Mouse (Mus musculus) brain, embryonic 14.5 days (tissue): ENCODE data around the gene Ly6c2. TPM values are rescaled to one million over a fixed set of nuclear protein-coding genes. Genes with fewer than 3 reads are reported as not detected.
A peak's percentile ranks its signal among the peaks of the same experiment; 100 is the strongest.
"Not testable (repeated sequence)": the region's sequence is repeated elsewhere in the genome, so short reads cannot be mapped to it uniquely, and the experiment has no call there.

ENCODE experiments used
- DNase-seq: peaks from one replicate; pipeline ENCODE4 v3.0.0-alpha.2; 2011; ENCODE audit warnings: low read depth
- CTCF ChIP-seq: fragments of 200-500 bp; IDR thresholded peaks from 2 replicates; pipeline ENCODE4 v1.5.1; 2012; ENCODE audit warnings: inconsistent platforms, mild to moderate bottlenecking, moderate library complexity, borderline replicate concordance; ENCODE audit not compliant: insufficient read depth, insufficient read length; ENCODE audit errors: extremely low read depth
- POLR2A ChIP-seq: fragments of 200-500 bp; IDR thresholded peaks from 2 replicates; pipeline ENCODE4 v1.6.1; 2012; ENCODE audit warnings: mild to moderate bottlenecking, inconsistent platforms, borderline replicate concordance; ENCODE audit not compliant: poor library complexity, insufficient read depth, insufficient read length, severe bottlenecking; ENCODE audit errors: extremely low read depth
- polyA plus RNA-seq: library from polyadenylated mRNA; depleted of rRNA; stranded (reverse); fragments of >200 nt; gene quantifications from 2 replicates; pipeline ENCODE4 v1.2.3, GENCODE M21; 2012; rRNA removed

The Ly6c2 gene
- polyA plus RNA-seq: 0.22 and 0.23 TPM in 2 replicates

DNA sequence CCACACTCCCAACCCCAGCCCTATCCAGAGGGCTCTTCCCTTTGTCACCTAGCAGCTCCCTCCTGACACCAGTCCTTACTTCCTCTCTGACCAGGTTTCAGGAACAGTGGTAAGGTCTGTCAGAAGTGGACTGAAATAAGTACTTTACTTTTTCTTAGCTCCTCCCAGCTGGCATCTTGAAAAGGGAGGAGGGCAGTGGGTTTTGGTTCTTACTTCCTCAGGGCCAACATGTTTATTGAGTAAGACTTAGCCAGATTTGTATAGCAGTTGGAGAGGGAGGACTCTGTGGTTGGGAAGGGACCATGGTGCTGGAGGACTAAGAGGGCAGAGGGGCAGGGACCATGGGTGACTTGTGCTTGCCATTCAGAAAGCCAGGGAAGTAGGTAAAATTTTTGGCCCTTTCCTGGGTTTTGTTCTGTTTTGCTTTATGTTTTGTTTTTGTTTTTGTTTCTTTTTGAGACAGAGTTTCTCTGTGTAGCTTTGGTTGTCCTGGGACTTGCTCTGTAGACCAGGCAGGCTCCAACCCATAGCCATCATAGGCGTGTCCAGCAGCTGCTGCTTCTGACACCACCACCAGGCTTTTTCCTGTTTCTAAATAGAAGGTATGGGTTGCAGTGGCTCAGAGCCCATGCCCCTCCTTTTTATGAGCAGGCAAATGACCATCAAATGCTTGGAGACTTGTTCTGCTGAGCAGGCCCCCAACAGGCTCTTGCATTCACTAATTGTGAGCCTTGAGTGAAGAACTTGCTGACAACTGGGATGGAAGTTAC is at the start of gene Ly6c2:
Gene Ly6c2 (minus strand): TSS at position 110 of the 770 bp plus-strand sequence.
- not testable (repeated sequence) for DNase-seq

DNA sequence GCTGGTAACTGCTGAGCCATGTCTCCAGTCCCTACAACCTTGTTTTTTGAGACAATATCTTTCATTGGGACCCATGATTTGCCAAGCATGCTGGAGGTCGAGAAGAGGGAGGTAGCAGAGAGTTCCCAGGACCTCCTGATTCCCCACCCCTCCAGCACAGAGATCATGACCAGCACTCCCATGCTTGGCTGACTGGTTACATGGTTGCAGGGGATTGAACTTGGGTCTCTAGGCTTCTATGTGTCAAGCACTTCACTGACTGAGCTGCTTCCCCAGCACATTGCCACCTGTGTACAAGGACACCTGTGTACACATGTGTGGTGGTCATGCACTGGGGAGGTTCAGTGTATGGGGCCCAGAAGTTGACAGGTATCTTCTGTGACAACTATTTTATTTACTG is 45.9 kb upstream of the Ly6c2 start:
- DNase-seq: no peak
- no peak for TF ChIP-seq POLR2A

DNA sequence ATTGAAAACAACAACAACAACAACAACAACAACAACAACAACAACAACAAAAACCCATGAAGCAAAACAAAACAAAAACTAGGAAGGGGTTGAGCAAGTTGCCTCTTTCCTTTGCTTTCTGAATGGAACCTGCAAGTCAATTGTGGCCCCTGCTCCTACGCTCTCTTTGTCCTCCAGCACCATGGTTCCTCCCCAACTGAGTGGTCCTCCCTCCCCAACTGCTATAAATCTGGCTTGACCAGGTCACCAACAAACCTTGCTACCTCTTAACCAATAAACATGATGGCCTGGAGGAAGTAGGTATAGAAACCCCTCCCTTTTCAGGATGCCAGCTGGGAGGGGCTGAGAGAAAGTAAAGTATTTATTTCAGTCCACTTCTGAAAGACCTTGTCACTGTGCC is 43.2 kb upstream of the Ly6c2 start, which contains the start of gene Ly6g:
Gene Ly6g (plus strand): TSS at position 301 of the 400 bp plus-strand sequence.
- DNase-seq: no peak
- TF ChIP-seq POLR2A (no peak), CTCF (no peak)

DNA sequence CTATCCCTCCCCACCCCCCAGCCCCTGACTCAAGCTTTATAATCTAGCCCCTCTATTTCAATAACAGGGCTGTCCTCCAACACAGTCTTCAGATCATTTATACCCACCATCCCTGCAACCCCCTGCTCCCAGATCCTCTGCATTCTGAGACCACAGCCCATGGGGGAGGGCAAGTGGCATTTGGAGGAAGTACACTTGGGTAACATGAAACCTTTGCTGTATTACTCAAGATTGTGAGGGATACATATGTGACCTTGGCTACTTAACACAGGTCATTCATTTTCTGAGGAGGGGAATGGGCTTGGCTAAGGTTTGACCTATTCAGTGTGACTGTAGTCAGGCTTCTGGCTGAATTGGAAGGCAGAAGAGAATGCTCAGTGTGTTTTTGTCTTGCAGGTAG is 41.3 kb upstream of the Ly6c2 start:
- TF ChIP-seq POLR2A: no peak
- no peak for TF ChIP-seq CTCF

DNA sequence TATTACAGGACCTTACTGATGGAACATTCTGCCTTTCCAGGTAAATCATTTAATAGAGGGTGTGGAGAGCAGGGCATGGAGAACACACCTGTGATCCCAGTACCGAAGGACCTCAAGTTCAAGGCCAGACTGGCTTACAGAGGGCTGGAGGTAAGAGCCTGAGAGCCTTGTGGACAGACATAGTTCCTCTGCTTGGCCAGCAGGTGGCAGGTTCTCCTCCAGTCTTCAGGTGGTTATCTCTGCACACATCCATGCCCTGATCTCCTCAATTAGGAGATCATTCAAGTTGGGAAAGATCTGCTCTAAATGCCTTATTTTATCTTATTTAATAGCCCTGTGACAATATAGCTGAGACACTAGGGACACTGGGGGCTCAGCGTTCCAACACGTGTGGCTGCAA is 32.0 kb upstream of the Ly6c2 start:
- TF ChIP-seq CTCF: peak; percentile 49; the same call in 1 of the 2 replicates
- no peak for TF ChIP-seq POLR2A
- peak; percentile 10 for DNase-seq

More for the DNA sequence above, 41.3 kb upstream of the Ly6c2 start:
- no peak for DNase-seq

DNA sequence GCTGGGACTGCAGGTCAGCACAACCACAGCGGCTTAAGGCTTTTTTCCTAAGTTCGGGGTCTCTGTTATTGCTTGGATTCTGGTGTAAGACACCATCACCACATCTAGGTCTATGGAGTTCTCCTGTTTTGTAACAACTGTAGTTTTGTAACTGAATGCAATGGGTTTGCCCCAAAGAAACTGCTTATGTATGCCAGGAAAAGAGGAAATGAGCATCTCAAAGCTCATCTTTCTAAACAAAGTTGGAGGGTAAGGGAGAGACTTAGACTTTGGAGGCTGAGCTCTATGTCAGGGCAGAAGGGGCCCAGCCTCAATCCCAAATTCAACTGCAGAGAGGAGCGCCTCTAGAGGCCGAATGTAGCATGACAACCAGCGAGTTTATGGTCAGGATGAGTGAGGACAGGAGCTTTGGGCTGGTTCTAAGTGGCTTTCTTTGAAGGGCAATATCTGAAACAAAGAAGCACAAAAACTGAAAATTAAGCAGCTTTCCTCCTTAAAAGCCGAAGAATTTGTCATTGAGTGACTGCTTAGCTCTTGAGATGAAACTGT is 30.1 kb upstream of the Ly6c2 start:
- peak; percentile 47; the same call in 1 of the 2 replicates for TF ChIP-seq CTCF
- DNase-seq: peak; percentile 5

DNA sequence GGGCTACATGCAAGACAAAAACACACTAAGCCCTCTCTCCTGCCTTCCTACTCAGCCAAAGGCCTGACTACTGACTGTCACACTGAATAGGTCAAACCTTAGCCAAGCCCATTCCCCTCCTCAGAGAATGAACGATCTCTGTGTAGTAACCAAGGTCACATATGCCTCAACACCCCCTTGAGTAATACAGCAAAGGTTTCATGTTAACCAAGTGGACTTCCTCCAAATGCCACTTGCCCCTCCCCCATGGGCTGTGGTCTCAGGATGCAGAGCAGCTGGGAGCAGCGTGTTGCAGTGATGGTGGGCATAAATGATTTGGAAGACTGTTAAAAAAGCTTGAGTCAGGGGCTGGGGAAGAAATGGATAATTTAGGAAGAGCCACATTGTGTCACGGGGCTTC is 26.0 kb upstream of the Ly6c2 start:
- not testable (repeated sequence) for DNase-seq

DNA sequence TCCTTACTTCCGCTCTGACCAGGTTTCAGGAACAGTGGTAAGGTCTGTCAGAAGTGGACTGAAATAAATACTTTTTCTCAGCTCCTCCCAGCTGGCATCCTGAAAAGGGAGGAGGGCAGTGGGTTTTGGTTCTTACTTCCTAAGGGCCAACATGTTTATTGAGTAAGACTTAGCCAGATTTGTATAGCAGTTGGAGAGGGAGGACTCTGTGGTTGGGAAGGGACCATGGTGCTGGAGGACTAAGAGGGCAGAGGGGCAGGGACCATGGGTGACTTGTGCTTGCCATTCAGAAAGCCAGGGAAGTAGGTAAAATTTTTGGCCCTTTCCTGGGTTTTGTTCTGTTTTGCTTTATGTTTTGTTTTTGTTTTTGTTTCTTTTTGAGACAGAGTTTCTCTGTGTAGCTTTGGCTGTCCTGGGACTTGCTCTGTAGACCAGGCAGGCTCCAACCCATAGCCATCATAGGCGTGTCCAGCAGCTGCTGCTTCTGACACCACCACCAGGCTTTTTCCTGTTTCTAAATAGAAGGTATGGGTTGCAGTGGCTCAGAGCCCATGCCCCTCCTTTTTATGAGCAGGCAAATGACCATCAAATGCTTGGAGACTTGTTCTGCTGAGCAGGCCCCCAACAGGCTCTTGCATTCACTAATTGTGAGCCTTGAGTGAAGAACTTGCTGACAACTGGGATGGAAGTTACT is 23.5 kb upstream of the Ly6c2 start:
- DNase-seq: not testable (repeated sequence)

DNA sequence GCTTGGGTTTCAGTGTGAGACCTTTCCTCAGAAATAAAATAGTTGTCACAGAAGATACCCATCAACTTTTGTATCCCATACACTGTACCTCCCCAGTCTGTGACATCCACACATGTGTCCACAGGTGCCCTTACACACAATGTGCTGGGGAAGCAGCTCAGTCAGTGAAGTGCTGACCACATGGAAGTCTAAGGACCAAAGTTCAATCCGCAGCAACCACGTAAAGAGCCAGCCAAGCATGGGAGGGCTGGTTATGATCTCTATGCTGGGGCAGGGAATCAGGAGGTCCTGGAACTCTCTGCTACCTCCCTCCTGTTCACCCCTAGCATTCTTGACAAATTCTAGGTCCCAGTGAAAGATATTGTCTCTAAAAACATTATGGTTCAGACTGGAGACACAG is 20.6 kb upstream of the Ly6c2 start:
- DNase-seq: not testable (repeated sequence)

DNA sequence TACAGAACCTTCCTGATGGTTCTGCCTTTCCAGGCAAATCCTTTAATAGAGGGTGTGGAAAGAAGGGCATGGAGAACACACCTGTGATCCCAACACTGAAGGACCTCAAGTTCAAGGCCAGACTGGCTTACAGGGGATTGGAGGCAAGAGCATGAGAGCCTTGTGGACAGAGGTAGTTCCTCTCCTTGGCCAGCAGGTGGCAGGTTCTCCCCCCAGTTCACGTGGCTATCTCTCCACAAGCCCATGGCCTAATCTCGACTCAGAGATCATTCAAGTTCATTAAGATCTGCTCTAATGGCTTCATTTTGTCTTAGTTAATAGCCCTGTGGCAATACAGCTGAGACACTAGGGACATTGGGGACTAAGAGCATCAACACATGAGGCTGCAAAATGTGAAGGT is 8.3 kb upstream of the Ly6c2 start:
- peak; percentile 22 for DNase-seq
- peak; percentile 65 for TF ChIP-seq CTCF
- TF ChIP-seq POLR2A: no peak

DNA sequence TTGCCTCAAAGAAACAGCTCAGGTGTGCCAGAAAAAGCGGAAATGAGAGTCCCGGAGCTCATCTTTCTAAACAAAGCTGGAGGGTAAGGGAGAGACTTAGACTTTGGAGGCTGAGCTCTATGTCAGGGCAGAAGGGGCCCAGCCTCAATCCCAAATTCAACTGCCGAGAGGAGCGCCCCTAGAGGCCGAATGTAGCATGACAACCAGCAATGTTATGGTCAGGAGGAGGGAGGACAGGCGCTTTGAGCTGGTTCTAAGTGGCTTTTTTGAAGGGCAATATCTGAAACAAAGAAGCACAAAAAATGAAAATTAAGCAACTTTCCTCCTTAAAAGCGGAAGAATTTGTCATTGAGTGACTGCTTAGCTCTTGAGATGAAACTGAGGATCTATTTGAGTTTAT is 7.0 kb upstream of the Ly6c2 start:
- TF ChIP-seq CTCF: peak; percentile 66

DNA sequence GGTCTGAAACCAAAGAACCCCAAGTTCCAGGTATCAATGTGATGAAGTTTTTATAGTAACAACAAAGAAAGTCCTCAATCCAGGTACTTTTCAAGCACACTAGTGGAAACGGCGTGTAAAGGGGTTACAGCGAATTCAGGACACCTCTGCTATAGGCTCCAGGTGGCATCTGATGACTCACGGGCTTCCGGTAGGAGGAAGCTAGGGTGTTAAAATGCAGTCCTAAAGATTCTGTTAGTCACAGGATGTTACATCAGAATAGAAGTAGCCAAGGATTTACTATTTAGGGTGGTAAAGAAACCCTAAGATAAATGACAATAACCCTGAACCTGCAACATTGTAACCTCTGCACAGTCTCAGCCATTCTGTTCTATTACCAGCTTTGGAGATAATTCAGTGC is 5.7 kb upstream of the Ly6c2 start:
- not testable (repeated sequence) for DNase-seq

More for the DNA sequence above, 7.0 kb upstream of the Ly6c2 start:
- DNase-seq: peak; percentile 11

DNA sequence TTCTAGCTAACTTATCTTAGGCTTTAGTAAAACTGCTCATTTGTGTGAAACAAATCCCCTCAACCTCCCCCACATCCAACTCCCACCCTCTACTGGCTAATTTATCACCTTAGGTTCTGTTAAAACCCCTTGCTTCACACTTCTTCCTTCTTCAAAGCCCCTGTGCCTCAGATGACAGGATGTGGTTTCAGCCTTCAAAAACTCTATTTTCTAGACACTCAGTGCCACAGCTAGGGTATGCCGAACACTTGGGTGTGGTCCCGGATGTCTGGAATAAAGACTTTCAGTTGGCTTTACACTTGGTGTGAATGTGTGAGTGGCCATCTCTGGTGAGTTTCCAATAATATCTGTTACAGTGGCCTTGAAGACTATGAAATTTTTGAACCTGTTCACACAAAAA is 4.8 kb upstream of the Ly6c2 start:
- TF ChIP-seq CTCF (no peak), POLR2A (no peak)
- DNase-seq: no peak

DNA sequence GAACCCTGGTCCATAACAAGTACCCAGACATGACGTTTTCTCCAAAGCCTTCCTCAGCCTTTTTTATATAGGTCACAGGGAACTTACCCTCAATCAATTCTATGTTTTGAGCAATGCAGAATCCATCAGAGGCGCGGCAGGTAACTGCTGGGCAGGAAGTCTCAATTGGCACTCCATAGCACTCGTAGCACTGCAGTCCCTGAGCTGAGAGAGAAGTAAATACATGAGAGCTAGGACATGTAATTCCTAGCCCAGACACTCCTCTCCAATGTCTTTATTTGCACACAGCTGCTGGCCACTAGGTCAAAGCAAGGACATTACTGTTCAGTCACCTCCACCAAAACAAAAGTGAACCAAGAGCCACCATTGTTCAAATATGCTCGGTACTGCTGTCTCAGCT is 1.3 kb downstream of the Ly6c2 start:
- not testable (repeated sequence) for DNase-seq
